Mouse (Mus musculus) midbrain, embryonic 12.5 days (tissue): ENCODE measurements around the gene Gm19426. TPM values are rescaled to one million over a fixed set of nuclear protein-coding genes. Genes with fewer than 3 reads are reported as not detected.

Experiments
- microRNA counts: library from miRNA; unstranded; fragments of <30 nt; microRNA quantifications from one replicate; lab custom pipeline; 2017
- microRNA-seq: library from miRNA; unstranded; fragments of <30 nt; microRNA quantifications from one replicate; pipeline ENCODE4, GENCODE M21; 2017
- polyA plus RNA-seq: library from polyadenylated mRNA; unstranded; fragments of >200 nt; fragmentation: Nextera tagmentation; extraction: Ambion mirVana; gene quantifications from 2 replicates; pipeline ENCODE4 v1.2.1, GENCODE M21; 2016

Gm19426 gene
- polyA plus RNA-seq, 1 experiment from 2014 or later: 9.1 TPM

MicroRNAs within 50 kb of the gene (microRNA counts, 519-probe panel; counts per million panel counts)
- microRNA mmu-miR-130a (lab: Ali Mortazavi, UCI): 8,858 counts per million, percentile 92 among the panel's probes with 10 or more counts

Small RNAs within 50 kb of the gene (microRNA-seq; reads per million reads assigned to microRNA genes)
- 40,351 reads per million, percentile 99 among the genes with 10 or more reads in this experiment for gene Mir130a

Other genes starting within 250 kb of the Gm19426 start
- 47.4 and 47.7 TPM in 2 replicates for gene Ctnnd1, start 92.9 kb downstream of the Gm19426 start, polyA plus RNA-seq
- 0.26 and 0.31 TPM in 2 replicates for gene Btbd18, start 84.6 kb downstream of the Gm19426 start, polyA plus RNA-seq
- 367 and 374 TPM in 2 replicates for gene Selenoh, start 72.9 kb downstream of the Gm19426 start, polyA plus RNA-seq
- not detected in 2 replicates for gene Gm28635, start 65.6 kb downstream of the Gm19426 start, polyA plus RNA-seq
- 51.8 and 54.8 TPM in 2 replicates for gene Med19, start 65.3 kb downstream of the Gm19426 start, polyA plus RNA-seq
- gene Tmx2, start 64.5 kb downstream of the Gm19426 start, polyA plus RNA-seq: 169 and 183 TPM in 2 replicates
- gene Zdhhc5, start 28.5 kb downstream of the Gm19426 start, polyA plus RNA-seq: 28.1 and 29.5 TPM in 2 replicates
- 42.5 and 45.9 TPM in 2 replicates for gene Clp1, start 16.3 kb downstream of the Gm19426 start, polyA plus RNA-seq
- 22.5 and 26.3 TPM in 2 replicates for gene Ypel4, start 9.6 kb downstream of the Gm19426 start, polyA plus RNA-seq
- gene Serping1, start 31.8 kb upstream of the Gm19426 start, polyA plus RNA-seq: 38.8 and 46.2 TPM in 2 replicates
- 26.6 and 31.2 TPM in 2 replicates for gene Ube2l6, start 55.2 kb upstream of the Gm19426 start, polyA plus RNA-seq
- gene Smtnl1, start 79.0 kb upstream of the Gm19426 start, polyA plus RNA-seq: 0.13 TPM in 1 of 2 replicates, not detected in the other
- gene Timm10, start 83.3 kb upstream of the Gm19426 start, polyA plus RNA-seq: 32.7 and 35.8 TPM in 2 replicates
- 9.5 and 10.2 TPM in 2 replicates for gene Slc43a1, start 95.2 kb upstream of the Gm19426 start, polyA plus RNA-seq
- 4.1 and 5.4 TPM in 2 replicates for gene Rtn4rl2, start 143.1 kb upstream of the Gm19426 start, polyA plus RNA-seq
- gene Slc43a3, start 192.9 kb upstream of the Gm19426 start, polyA plus RNA-seq: 10.5 and 14.1 TPM in 2 replicates
- gene Prg2, start 236.8 kb upstream of the Gm19426 start, polyA plus RNA-seq: not detected in 2 replicates
- not detected in 2 replicates for gene Prg3, start 244.6 kb upstream of the Gm19426 start, polyA plus RNA-seq